Mouse (Mus musculus) forebrain, postnatal 0 days (tissue): ENCODE measurements around the gene Pigk. TPM values are rescaled to one million over a fixed set of nuclear protein-coding genes. Genes with fewer than 3 reads are reported as not detected.

Experiments
- ATAC-seq: fragments of 200-750 bp; cut with Nextera tagmentation; 2 replicates; pipeline ENCODE4 v1.8.0; 2017; ENCODE audit warnings: mild to moderate bottlenecking, moderate library complexity
- DNase-seq: peaks from one replicate; pipeline ENCODE4 v3.0.0-alpha.2; 2015
- H3K27ac ChIP-seq: fragments of 300-500 bp; sonication (generic); 2 replicates; pipeline ENCODE4 v1.5.1; 2014; ENCODE audit warnings: low read depth, mild to moderate bottlenecking, antibody characterized with exemption, low read length, moderate library complexity, mixed read lengths
- H3K27me3 ChIP-seq: fragments of 300-500 bp; sonication (generic); 2 replicates; pipeline ENCODE4 v1.6.1; 2014; ENCODE audit warnings: mild to moderate bottlenecking, low read length, mixed read lengths; ENCODE audit not compliant: insufficient read depth
- H3K36me3 ChIP-seq: fragments of 300-500 bp; sonication (generic); 2 replicates; pipeline ENCODE4 v1.6.1; 2014; ENCODE audit warnings: mild to moderate bottlenecking, moderate library complexity; ENCODE audit not compliant: insufficient read depth
- H3K4me1 ChIP-seq: fragments of 300-500 bp; sonication (generic); 2 replicates; pipeline ENCODE4 v1.6.1; 2014; ENCODE audit warnings: antibody characterized with exemption; ENCODE audit not compliant: insufficient read depth
- H3K4me2 ChIP-seq: fragments of 300-500 bp; sonication (generic); 2 replicates; pipeline ENCODE4 v1.6.1; 2014; ENCODE audit warnings: low read depth, mild to moderate bottlenecking, moderate library complexity
- H3K4me3 ChIP-seq: fragments of 300-500 bp; sonication (generic); 2 replicates; pipeline ENCODE4 v1.5.1; 2014; ENCODE audit warnings: low read depth, low read length, mixed read lengths
- H3K9ac ChIP-seq: fragments of 300-500 bp; sonication (generic); 2 replicates; pipeline ENCODE4 v1.6.1; 2014; ENCODE audit warnings: mild to moderate bottlenecking
- H3K9me3 ChIP-seq: fragments of 300-500 bp; sonication (generic); 2 replicates; pipeline ENCODE4 v1.6.1; 2016; ENCODE audit warnings: low read length
- CTCF ChIP-seq: sonication (generic); IDR thresholded peaks from 2 replicates; pipeline ENCODE4 v1.5.1; 2016; ENCODE audit warnings: antibody characterized with exemption, control low read depth, low read depth
- WGBS: fragments of 180-500 bp; shearing (Covaris S2); extraction: QIAGEN DNeasy Blood & Tissue Kit; methylation state at CpG from one replicate; pipeline ENCODE4 v1.1.7; 2014; 5-methylcytosine and 5-hydroxymethylcytosine counted together
- polyA plus RNA-seq: library from polyadenylated mRNA; unstranded; fragments of >200 nt; fragmentation: Nextera tagmentation; extraction: Ambion mirVana; gene quantifications from 2 replicates; pipeline ENCODE4 v1.2.1, GENCODE M21; 2015
- total RNA-seq: library from RNA; depleted of rRNA; stranded (reverse); fragments of >200 nt; gene quantifications from 2 replicates; pipeline ENCODE4 v1.2.3, GENCODE M21; 2014

The Pigk gene
- total and polyA plus RNA-seq, 2 experiments from 2014 or later = 31.8 to 46.0 TPM

GRCm38 (mm10) chr3:152888116-152888515, 174.2 kb downstream of the Pigk start:
- Histone ChIP-seq H3K4me1 (no peaks in the 10 kb centered on the region), H3K4me2 (no peak overlapping the region), H3K9me3 (no peaks in the 10 kb centered on the region), H3K36me3 (no peaks in the 10 kb centered on the region), H3K4me3 (no peak overlapping the region), H3K27ac (no peak overlapping the region), H3K27me3 (no peaks in the 10 kb centered on the region), H3K9ac (no peak overlapping the region)
- DNase-seq (no peak), ATAC-seq (peak; percentile 6; the same call in 1 of the 2 replicates)
- 56% methylated on average over 7 of the region's 7 CpGs for WGBS
- TF ChIP-seq CTCF = no peak

- no peaks in the 10 kb centered on the region for H3K9me3 ChIP-seq
- WGBS = 67% methylated on average over 4 of the region's 4 CpGs
- no peaks in the 10 kb centered on the region for H3K36me3 ChIP-seq
- no peaks in the 10 kb centered on the region for H3K27me3 ChIP-seq
- no peak overlapping the region for H3K4me3 ChIP-seq
- no peak overlapping the region for H3K27ac ChIP-seq
- H3K4me2 ChIP-seq = no peak overlapping the region
- H3K9ac ChIP-seq = no peak overlapping the region
- DNase-seq = no peak
- ATAC-seq = no peak
- H3K4me1 ChIP-seq = no peaks in the 10 kb centered on the region; the same call in 1 of the 2 replicates
- TF ChIP-seq CTCF = no peak
Measured at GRCm38 (mm10) chr3:152894935-152895334, 181.0 kb downstream of the Pigk start.

GRCm38 (mm10) chr3:152896111-152896510, 182.2 kb downstream of the Pigk start:
- Histone ChIP-seq H3K4me2 (no peak overlapping the region), H3K9me3 (no peaks in the 10 kb centered on the region), H3K4me1 (no peaks in the 10 kb centered on the region; the same call in 1 of the 2 replicates), H3K4me3 (no peak overlapping the region), H3K9ac (no peak overlapping the region), H3K27me3 (no peaks in the 10 kb centered on the region), H3K36me3 (no peaks in the 10 kb centered on the region), H3K27ac (no peak overlapping the region)
- DNase-seq (no peak), ATAC-seq (no peak)
- WGBS = 78% methylated on average over 3 of the region's 3 CpGs
- no peak for TF ChIP-seq CTCF

- H3K27me3 ChIP-seq = no peaks in the 10 kb centered on the region
- no peak overlapping the region for H3K27ac ChIP-seq
- WGBS = 90% methylated on average over 5 of the region's 5 CpGs
- DNase-seq (no peak), ATAC-seq (no peak)
- no peak overlapping the region for H3K4me3 ChIP-seq
- TF ChIP-seq CTCF = no peak
- H3K4me1 ChIP-seq = no peaks in the 10 kb centered on the region; the same call in 1 of the 2 replicates
- no peak overlapping the region for H3K4me2 ChIP-seq
- H3K9ac ChIP-seq = no peak overlapping the region
- H3K9me3 ChIP-seq = no peaks in the 10 kb centered on the region
- no peaks in the 10 kb centered on the region for H3K36me3 ChIP-seq
Measured at GRCm38 (mm10) chr3:152897196-152897595, 183.3 kb downstream of the Pigk start.

- H3K9me3 ChIP-seq = no peaks in the 10 kb centered on the region
- TF ChIP-seq CTCF = no peak
- H3K4me2 ChIP-seq = no peak overlapping the region
- no peaks in the 10 kb centered on the region; the same call in 1 of the 2 replicates for H3K4me1 ChIP-seq
- 87% methylated on average over 9 of the region's 9 CpGs for WGBS
- no peak overlapping the region for H3K27ac ChIP-seq
- ATAC-seq (no peak), DNase-seq (no peak)
- no peaks in the 10 kb centered on the region for H3K27me3 ChIP-seq
- H3K36me3 ChIP-seq = no peaks in the 10 kb centered on the region
- H3K4me3 ChIP-seq = no peak overlapping the region
- H3K9ac ChIP-seq = no peak overlapping the region
Measured at GRCm38 (mm10) chr3:152898906-152899305, 185.0 kb downstream of the Pigk start.

- Histone ChIP-seq H3K4me2 (no peak overlapping the region), H3K27me3 (no peaks in the 10 kb centered on the region), H3K27ac (no peak overlapping the region), H3K9me3 (no peaks in the 10 kb centered on the region), H3K9ac (no peak overlapping the region), H3K36me3 (no peaks in the 10 kb centered on the region), H3K4me1 (0 out of 2 replicates have a peak, but pooled peaks cover 2% of the 10 kb centered on the region), H3K4me3 (no peak overlapping the region)
- TF ChIP-seq CTCF = no peak
- no peak for DNase-seq
- ATAC-seq = no peak
- 90% methylated on average over 10 of the region's 10 CpGs for WGBS
Measured at GRCm38 (mm10) chr3:152905026-152905425, 191.1 kb downstream of the Pigk start.

GRCm38 (mm10) chr3:152905800-152906199, 191.9 kb downstream of the Pigk start:
- Histone ChIP-seq H3K4me1 (0 out of 2 replicates have a peak, but pooled peaks cover 2% of the 10 kb centered on the region), H3K27ac (no peak overlapping the region), H3K9me3 (no peaks in the 10 kb centered on the region), H3K27me3 (no peaks in the 10 kb centered on the region), H3K4me3 (no peak overlapping the region), H3K4me2 (no peak overlapping the region), H3K36me3 (no peaks in the 10 kb centered on the region), H3K9ac (no peak overlapping the region; the same call in 1 of the 2 replicates)
- DNase-seq (no peak), ATAC-seq (peak; percentile 47)
- 42% methylated on average over 10 of the region's 10 CpGs for WGBS
- TF ChIP-seq CTCF = no peak
